Mouse (Mus musculus) liver, embryonic 16.5 days (tissue): ENCODE data around the gene Usp44. TPM values are rescaled to one million over a fixed set of nuclear protein-coding genes. Genes with fewer than 3 reads are reported as not detected.

Experiments used
- ATAC-seq: fragments of 200-750 bp; cut with Nextera tagmentation; 2 replicates; pipeline ENCODE4 v1.8.0; 2017; ENCODE audit warnings: low read depth, mild to moderate bottlenecking, moderate number of reproducible peaks, moderate library complexity
- H3K27ac ChIP-seq: fragments of 300-500 bp; sonication (generic); 2 replicates; pipeline ENCODE4 v1.5.1; 2014; ENCODE audit warnings: mild to moderate bottlenecking, low read length
- H3K27me3 ChIP-seq: fragments of 300-500 bp; sonication (generic); 2 replicates; pipeline ENCODE4 v1.6.1; 2014; ENCODE audit warnings: low read depth, low read length, mixed read lengths; ENCODE audit not compliant: control insufficient read depth, insufficient read depth
- H3K36me3 ChIP-seq: fragments of 300-500 bp; sonication (generic); 2 replicates; pipeline ENCODE4 v1.6.1; 2014; ENCODE audit warnings: mild to moderate bottlenecking; ENCODE audit not compliant: control insufficient read depth, insufficient read depth
- H3K4me1 ChIP-seq: fragments of 300-500 bp; sonication (generic); 2 replicates; pipeline ENCODE4 v1.6.1; 2014; ENCODE audit warnings: low read depth, low read length, mixed read lengths; ENCODE audit not compliant: control insufficient read depth
- H3K4me2 ChIP-seq: fragments of 300-500 bp; sonication (generic); 2 replicates; pipeline ENCODE4 v1.6.1; 2014; ENCODE audit warnings: low read depth, low read length, mixed read lengths
- H3K4me3 ChIP-seq: fragments of 300-500 bp; sonication (generic); 2 replicates; pipeline ENCODE4 v1.5.1; 2014; ENCODE audit warnings: low read depth, mild to moderate bottlenecking, low read length
- H3K9ac ChIP-seq: fragments of 300-500 bp; sonication (generic); 2 replicates; pipeline ENCODE4 v1.6.1; 2014; ENCODE audit warnings: low read depth, low read length
- H3K9me3 ChIP-seq: fragments of 300-500 bp; sonication (generic); replicated peaks from 2 replicates; pipeline ENCODE4 v1.6.1; 2016; ENCODE audit warnings: low read length; ENCODE audit not compliant: control insufficient read depth
- WGBS: fragments of 180-500 bp; shearing (Covaris S2); extraction: QIAGEN DNeasy Blood & Tissue Kit; methylation state at CpG from one replicate; pipeline ENCODE4 v1.1.7; 2014; ENCODE audit not compliant: insufficient replicate concordance; 5-methylcytosine and 5-hydroxymethylcytosine counted together
- polyA plus RNA-seq: library from polyadenylated mRNA; unstranded; fragments of >200 nt; fragmentation: Nextera tagmentation; extraction: Ambion mirVana; gene quantifications from 2 replicates; pipeline ENCODE4 v1.2.1, GENCODE M21; 2015

The Usp44 gene
- polyA plus RNA-seq, 1 experiment from 2014 or later, result 0.87 TPM

GRCm38 (mm10) chr10:93878732-93879131 lies 47.4 kb downstream of the Usp44 start:
- Histone ChIP-seq H3K4me1 (peaks cover 12% of the 10 kb centered on the region), H3K4me2 (no peak overlapping the region), H3K9me3 (no peaks in the 10 kb centered on the region), H3K27me3 (no peaks in the 10 kb centered on the region), H3K4me3 (no peak overlapping the region), H3K36me3 (peaks cover 48% of the 10 kb centered on the region), H3K27ac (no peak overlapping the region), H3K9ac (no peak overlapping the region)
- ATAC-seq, result no peak
- WGBS, result 94% methylated on average over 4 of the region's 4 CpGs

GRCm38 (mm10) chr10:93881918-93882317 lies 50.6 kb downstream of the Usp44 start:
- H3K4me3 ChIP-seq, result no peak overlapping the region
- H3K36me3 ChIP-seq, result peaks cover 44% of the 10 kb centered on the region
- no peak overlapping the region; the same call in 1 of the 2 replicates for H3K27ac ChIP-seq
- H3K27me3 ChIP-seq, result no peaks in the 10 kb centered on the region
- H3K4me2 ChIP-seq, result no peak overlapping the region
- H3K9me3 ChIP-seq, result no peaks in the 10 kb centered on the region
- peaks cover 35% of the 10 kb centered on the region for H3K4me1 ChIP-seq
- H3K9ac ChIP-seq, result no peak overlapping the region
- no peak for ATAC-seq

- H3K4me1 ChIP-seq, result peaks cover 36% of the 10 kb centered on the region
- peak overlapping the region; percentile 34 for H3K9ac ChIP-seq
- no peaks in the 10 kb centered on the region for H3K27me3 ChIP-seq
- peak; percentile 96 for ATAC-seq
- WGBS, result 27% methylated on average over 8 of the region's 8 CpGs
- H3K4me3 ChIP-seq, result 0 out of 2 replicates have a peak overlapping the region, but pooled peaks have one; percentile 20
- H3K36me3 ChIP-seq, result peaks cover 45% of the 10 kb centered on the region
- H3K9me3 ChIP-seq, result no peaks in the 10 kb centered on the region
- H3K27ac ChIP-seq, result peak overlapping the region; percentile 90
- H3K4me2 ChIP-seq, result peak overlapping the region; percentile 45
These were observed 51.5 kb downstream of the Usp44 start for GRCm38 (mm10) chr10:93882738-93883364.

GRCm38 (mm10) chr10:93885839-93886477 lies 54.6 kb downstream of the Usp44 start:
- 53% methylated on average over 14 of the region's 14 CpGs for WGBS
- Histone ChIP-seq H3K27me3 (no peaks in the 10 kb centered on the region), H3K9me3 (no peaks in the 10 kb centered on the region), H3K4me2 (peak overlapping the region; percentile 93), H3K4me1 (peaks cover 39% of the 10 kb centered on the region), H3K36me3 (peaks cover 21% of the 10 kb centered on the region), H3K4me3 (peak overlapping the region; percentile 31), H3K9ac (peak overlapping the region; percentile 13; the same call in 1 of the 2 replicates), H3K27ac (peak overlapping the region; percentile 73)
- peak; percentile 17 for ATAC-seq

GRCm38 (mm10) chr10:93888590-93888934 lies 57.2 kb downstream of the Usp44 start:
- no peak for ATAC-seq
- Histone ChIP-seq H3K4me3 (peak overlapping the region; percentile 96), H3K9ac (peak overlapping the region; percentile 96), H3K27ac (peak overlapping the region; percentile 94), H3K27me3 (no peaks in the 10 kb centered on the region), H3K4me1 (peaks cover 48% of the 10 kb centered on the region), H3K9me3 (no peaks in the 10 kb centered on the region), H3K36me3 (peaks cover 21% of the 10 kb centered on the region), H3K4me2 (peak overlapping the region; percentile 93)
- 5% methylated on average over 10 of the region's 10 CpGs for WGBS

GRCm38 (mm10) chr10:93888935-93889578 lies 57.7 kb downstream of the Usp44 start:
- Histone ChIP-seq H3K27ac (peak overlapping the region; percentile 94), H3K27me3 (no peaks in the 10 kb centered on the region), H3K9ac (peak overlapping the region; percentile 96), H3K36me3 (peaks cover 21% of the 10 kb centered on the region), H3K4me3 (peak overlapping the region; percentile 96), H3K9me3 (no peaks in the 10 kb centered on the region), H3K4me1 (peaks cover 47% of the 10 kb centered on the region), H3K4me2 (peak overlapping the region; percentile 93)
- ATAC-seq, result peak; percentile 4; the same call in 1 of the 2 replicates
- WGBS, result 0% methylated on average over 38 of the region's 38 CpGs

- Histone ChIP-seq H3K27ac (peak overlapping the region; percentile 94), H3K4me2 (peak overlapping the region; percentile 93), H3K9me3 (no peaks in the 10 kb centered on the region), H3K36me3 (peaks cover 21% of the 10 kb centered on the region), H3K27me3 (no peaks in the 10 kb centered on the region), H3K9ac (peak overlapping the region; percentile 96), H3K4me1 (peaks cover 44% of the 10 kb centered on the region), H3K4me3 (peak overlapping the region; percentile 96)
- peak; percentile 82 for ATAC-seq
- 0% methylated on average over 24 of the region's 30 CpGs for WGBS
These were observed 58.2 kb downstream of the Usp44 start for GRCm38 (mm10) chr10:93889579-93889950.

GRCm38 (mm10) chr10:93889976-93890375 lies 58.6 kb downstream of the Usp44 start:
- peak overlapping the region; percentile 96 for H3K9ac ChIP-seq
- peaks cover 17% of the 10 kb centered on the region for H3K36me3 ChIP-seq
- H3K9me3 ChIP-seq, result no peaks in the 10 kb centered on the region
- H3K4me2 ChIP-seq, result peak overlapping the region; percentile 93
- 4% methylated on average over 22 of the region's 22 CpGs for WGBS
- no peaks in the 10 kb centered on the region for H3K27me3 ChIP-seq
- ATAC-seq, result no peak
- peak overlapping the region; percentile 94 for H3K27ac ChIP-seq
- peak overlapping the region; percentile 96 for H3K4me3 ChIP-seq
- peaks cover 40% of the 10 kb centered on the region for H3K4me1 ChIP-seq

GRCm38 (mm10) chr10:93890565-93890964 lies 59.2 kb downstream of the Usp44 start:
- Histone ChIP-seq H3K27ac (peak overlapping the region; percentile 94), H3K9me3 (no peaks in the 10 kb centered on the region), H3K36me3 (peaks cover 13% of the 10 kb centered on the region), H3K9ac (peak overlapping the region; percentile 96), H3K4me1 (peaks cover 36% of the 10 kb centered on the region), H3K4me3 (peak overlapping the region; percentile 96), H3K27me3 (no peaks in the 10 kb centered on the region), H3K4me2 (peak overlapping the region; percentile 93)
- ATAC-seq, result no peak
- WGBS, result 51% methylated on average over 4 of the region's 4 CpGs
